Mouse (Mus musculus) cortical plate, adult 2 months (tissue): ENCODE data around the gene Cpvl.
A peak's percentile ranks its signal among the peaks of the same experiment; 100 is the strongest.

ENCODE experiments used
- CTCF ChIP-seq: fragments of 200-500 bp; IDR thresholded peaks from 2 replicates; pipeline ENCODE4 v1.5.1; 2011; ENCODE audit warnings: mild to moderate bottlenecking, control low read depth, low read length; ENCODE audit not compliant: insufficient read depth; ENCODE audit errors: extremely low read depth
- POLR2A ChIP-seq: fragments of 200-500 bp; IDR thresholded peaks from 2 replicates; pipeline ENCODE4 v1.6.1; 2011; ENCODE audit warnings: mild to moderate bottlenecking, low read length, control low read depth; ENCODE audit not compliant: insufficient read depth; ENCODE audit errors: extremely low read depth

DNA sequence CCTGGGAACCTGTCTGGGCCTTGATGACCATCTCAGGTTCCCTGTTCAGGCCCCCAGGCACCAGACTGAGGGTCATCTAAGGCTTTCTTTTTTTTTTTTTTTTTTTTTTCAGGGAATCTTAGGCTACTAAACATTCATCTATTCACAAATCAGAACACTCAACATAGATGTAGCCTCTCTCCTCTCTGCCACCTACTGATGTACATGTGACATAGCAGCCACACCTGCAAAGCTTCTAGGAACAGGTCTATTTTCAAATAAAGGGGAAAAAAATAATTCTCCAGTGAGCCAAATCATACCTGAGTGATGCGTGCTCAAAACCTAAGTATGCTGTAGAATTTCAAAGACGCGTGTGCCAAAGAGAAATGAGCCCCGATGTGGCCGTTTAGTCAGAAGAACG, 106.6 kb downstream of the Cpvl start:
- no peak for TF ChIP-seq POLR2A
- peak; percentile 23; the same call in 1 of the 2 replicates for TF ChIP-seq CTCF
